Mouse (Mus musculus) liver (tissue): Measurements from ENCODE around the gene Ppp1r12b.

Experiments used
- DNase-seq: peaks from one replicate; pipeline ENCODE4 v3.0.0-alpha.2; 2020; ENCODE audit warnings: mixed read lengths

The Ppp1r12b gene

GRCm38 (mm10) chr1:134938233-134938632, 17.5 kb downstream of the Ppp1r12b start:
- no peak for DNase-seq

- DNase-seq, result no peak
These were observed 19.4 kb downstream of the Ppp1r12b start for GRCm38 (mm10) chr1:134936335-134936734.

GRCm38 (mm10) chr1:134932431-134932830, 23.3 kb downstream of the Ppp1r12b start:
- no peak for DNase-seq

- no peak for DNase-seq
These were observed 36.7 kb downstream of the Ppp1r12b start for GRCm38 (mm10) chr1:134919010-134919409.

- DNase-seq, result no peak
These were observed 40.3 kb downstream of the Ppp1r12b start for GRCm38 (mm10) chr1:134915421-134915820.

GRCm38 (mm10) chr1:134913535-134913934, 42.2 kb downstream of the Ppp1r12b start:
- no peak for DNase-seq

GRCm38 (mm10) chr1:134911892-134912291, 43.9 kb downstream of the Ppp1r12b start:
- no peak for DNase-seq

- no peak for DNase-seq
These were observed 45.7 kb downstream of the Ppp1r12b start for GRCm38 (mm10) chr1:134910037-134910436.

GRCm38 (mm10) chr1:134909442-134909841, 46.3 kb downstream of the Ppp1r12b start:
- no peak for DNase-seq

GRCm38 (mm10) chr1:134902051-134902619, 53.6 kb downstream of the Ppp1r12b start:
- DNase-seq, result no peak

- DNase-seq, result no peak
These were observed 59.7 kb downstream of the Ppp1r12b start for GRCm38 (mm10) chr1:134896008-134896407.

GRCm38 (mm10) chr1:134894803-134895202, 60.9 kb downstream of the Ppp1r12b start:
- DNase-seq, result no peak

GRCm38 (mm10) chr1:134891916-134892315, 63.8 kb downstream of the Ppp1r12b start:
- no peak for DNase-seq

- no peak for DNase-seq
These were observed 66.1 kb downstream of the Ppp1r12b start for GRCm38 (mm10) chr1:134889629-134890028.

GRCm38 (mm10) chr1:134875800-134876199, 79.9 kb downstream of the Ppp1r12b start:
- DNase-seq, result peak; percentile 72

GRCm38 (mm10) chr1:134872678-134873077, 83.1 kb downstream of the Ppp1r12b start:
- no peak for DNase-seq

- no peak for DNase-seq
These were observed 89.3 kb downstream of the Ppp1r12b start for GRCm38 (mm10) chr1:134866426-134866825.

- DNase-seq, result no peak
These were observed 90.2 kb downstream of the Ppp1r12b start for GRCm38 (mm10) chr1:134865552-134865951.

- no peak for DNase-seq
These were observed 95.2 kb downstream of the Ppp1r12b start for GRCm38 (mm10) chr1:134860538-134860937.

- DNase-seq, result no peak
These were observed 97.2 kb downstream of the Ppp1r12b start for GRCm38 (mm10) chr1:134858344-134859053.

- DNase-seq, result peak; percentile 74
These were observed 101.3 kb downstream of the Ppp1r12b start for GRCm38 (mm10) chr1:134854325-134854982.

GRCm38 (mm10) chr1:134852797-134853196, 102.9 kb downstream of the Ppp1r12b start:
- no peak for DNase-seq

- no peak for DNase-seq
These were observed 104.5 kb downstream of the Ppp1r12b start for GRCm38 (mm10) chr1:134851211-134851610.

- DNase-seq, result no peak
These were observed 105.4 kb downstream of the Ppp1r12b start for GRCm38 (mm10) chr1:134850361-134850760.
